Mouse (Mus musculus): Measurements from ENCODE around the gene Gm49345. TPM values are rescaled to one million over a fixed set of nuclear protein-coding genes. Genes with fewer than 3 reads are reported as not detected.

Gm49345 gene
- polyA plus RNA-seq, 1 experiment from 2014 or later, result not detected

- Histone ChIP-seq H3K36me3 (peaks cover 42% of the 10 kb centered on the region), H3K9ac (no peak overlapping the region), H3K9me3 (0 out of 2 replicates have a peak, but pooled peaks cover 5% of the 10 kb centered on the region), H3K27ac (no peak overlapping the region), H3K27me3 (replicated peaks) (no peaks in the 10 kb centered on the region), H3K4me2 (replicated peaks) (no peak overlapping the region), H3K4me1 (no peaks in the 10 kb centered on the region), H3K4me3 (no peak overlapping the region)
- no peak for ATAC-seq (ENCODE audit: low FRiP score, low read depth)
- 65% methylated on average over 1 of the region's 1 CpGs for WGBS
Measured at GRCm38 (mm10) chr13:67545941-67546340, 91.6 kb downstream of the Gm49345 start.

Other genes with a start within 250 kb of the Gm49345 start
- 3.0 and 3.2 TPM in 2 replicates for gene Zfp429, start 237.9 kb downstream of the Gm49345 start, polyA plus RNA-seq (2016; fragmentation: Nextera tagmentation; extraction: Ambion mirVana)
- 0.52 TPM in 2 replicates for gene Zfp459, start 216.4 kb downstream of the Gm49345 start, polyA plus RNA-seq (2016; fragmentation: Nextera tagmentation; extraction: Ambion mirVana)
- gene Zfp874a, start 186.1 kb downstream of the Gm49345 start, polyA plus RNA-seq (2016; fragmentation: Nextera tagmentation; extraction: Ambion mirVana), result 6.7 and 7.0 TPM in 2 replicates
- 2.2 TPM in 2 replicates for gene Zfp874b, start 153.5 kb downstream of the Gm49345 start, polyA plus RNA-seq (2016; fragmentation: Nextera tagmentation; extraction: Ambion mirVana)
- 13.7 and 14.7 TPM in 2 replicates for gene Zfp58, start 137.2 kb downstream of the Gm49345 start, polyA plus RNA-seq (2016; fragmentation: Nextera tagmentation; extraction: Ambion mirVana)
- not detected in 2 replicates for gene Gm26965, start 111.6 kb downstream of the Gm49345 start, polyA plus RNA-seq (2016; fragmentation: Nextera tagmentation; extraction: Ambion mirVana)
- 34.9 and 35.9 TPM in 2 replicates for gene Zfp87, start 111.6 kb downstream of the Gm49345 start, polyA plus RNA-seq (2016; fragmentation: Nextera tagmentation; extraction: Ambion mirVana)
- 15.5 and 16.6 TPM in 2 replicates for gene Zfp748, start 83.9 kb downstream of the Gm49345 start, polyA plus RNA-seq (2016; fragmentation: Nextera tagmentation; extraction: Ambion mirVana)
- gene Zfp729b, start 28.1 kb downstream of the Gm49345 start, polyA plus RNA-seq (2016; fragmentation: Nextera tagmentation; extraction: Ambion mirVana), result 3.8 and 4.2 TPM in 2 replicates
- gene Zfp729a, start within 50 bp of the Gm49345 start, polyA plus RNA-seq (2016; fragmentation: Nextera tagmentation; extraction: Ambion mirVana), result 2.3 and 2.9 TPM in 2 replicates
- gene Zfp738, start 49.3 kb upstream of the Gm49345 start, polyA plus RNA-seq (2016; fragmentation: Nextera tagmentation; extraction: Ambion mirVana), result 16.2 and 17.1 TPM in 2 replicates
- 8.1 and 8.7 TPM in 2 replicates for gene Zfp65, start 91.4 kb upstream of the Gm49345 start, polyA plus RNA-seq (2016; fragmentation: Nextera tagmentation; extraction: Ambion mirVana)
- 6.0 and 6.9 TPM in 2 replicates for gene Zfp85, start 117.5 kb upstream of the Gm49345 start, polyA plus RNA-seq (2016; fragmentation: Nextera tagmentation; extraction: Ambion mirVana)
- 1.8 and 2.9 TPM in 2 replicates for gene Zfp493, start 141.9 kb upstream of the Gm49345 start, polyA plus RNA-seq (2016; fragmentation: Nextera tagmentation; extraction: Ambion mirVana)
- 9.0 and 9.7 TPM in 2 replicates for gene Zfp273, start 176.0 kb upstream of the Gm49345 start, polyA plus RNA-seq (2016; fragmentation: Nextera tagmentation; extraction: Ambion mirVana)
- gene Gm10037, start 193.3 kb upstream of the Gm49345 start, polyA plus RNA-seq (2016; fragmentation: Nextera tagmentation; extraction: Ambion mirVana), result 4.8 TPM in 2 replicates
- not detected in 2 replicates for gene BC048507, start 225.6 kb upstream of the Gm49345 start, polyA plus RNA-seq (2016; fragmentation: Nextera tagmentation; extraction: Ambion mirVana)

Data from neural tube, embryonic 12.5 days (tissue).